9 mouse cellular contexts compared by ENCODE assay signal in genomic region chr5:90203168-90203567, GRCm38 (mm10). TPM values are rescaled to one million over a fixed set of nuclear protein-coding genes. Genes with fewer than 3 reads are reported as not detected.
A peak's percentile ranks its signal among the peaks of the same experiment; 100 is the strongest.
DNase-seq lines count a peak whose midpoint lies in the region; ATAC-seq and TF ChIP-seq lines count a peak whose summit lies in the region.
"Had no signal": no experiment of that assay in that cellular context is flagged by ENCODE, and none has a peak within 500 bp of the region (broad histone marks: within the 10 kb centered on the region; RNA-seq: fewer than 3 reads in every experiment).

No protein-coding gene starts in this region.

- peak; percentile 83 for TF ChIP-seq CTCF in forebrain, postnatal 0 days (IDR thresholded peaks at IDR 0.05; ENCODE audit: low read depth)
- peak; percentile 90 for TF ChIP-seq CTCF in liver, postnatal 0 days (IDR thresholded peaks at IDR 0.05; ENCODE audit: low read depth)

- H3K4me2 ChIP-seq in forebrain, postnatal 0 days (ENCODE audit: low read depth): no peak overlapping the region
- H3K4me2 ChIP-seq in liver, postnatal 0 days (ENCODE audit: low read depth, low read length): no peak overlapping the region
- H3K4me2 ChIP-seq: heart, embryonic 15.5 days had no signal

- H3K4me3 ChIP-seq in ES-E14 (ENCODE audit: insufficient read depth in 1 of 2, low read depth in 1 of 2, low read length in 2 of 2, poor library complexity in 1 of 2, severe bottlenecking in 1 of 2): no peak overlapping the region
- no peak overlapping the region for H3K4me3 ChIP-seq in forebrain, postnatal 0 days (ENCODE audit: low read depth, low read length)
- no peak overlapping the region for H3K4me3 ChIP-seq in liver, postnatal 0 days (ENCODE audit: low read depth, low read length)
- H3K4me3 ChIP-seq: heart, embryonic 15.5 days had no signal

- 14% methylated on average over 5 of the region's 5 CpGs for WGBS in forebrain, postnatal 0 days
- 9% methylated on average over 5 of the region's 5 CpGs for WGBS in liver, postnatal 0 days (ENCODE audit: insufficient replicate concordance)

- H3K9me3 ChIP-seq in ES-E14 (ENCODE audit: control insufficient read depth, insufficient read depth, low read depth, low read length): no peaks in the 10 kb centered on the region
- no peaks in the 10 kb centered on the region for H3K9me3 ChIP-seq in forebrain, postnatal 0 days (ENCODE audit: low read length)
- no peaks in the 10 kb centered on the region for H3K9me3 ChIP-seq in liver, postnatal 0 days (ENCODE audit: low read length)
- H3K9me3 ChIP-seq: heart, embryonic 15.5 days had no signal

- no peak overlapping the region for H3K9ac ChIP-seq in ES-E14 (ENCODE audit: insufficient read depth, low read depth, low read length, poor library complexity, severe bottlenecking)
- H3K9ac ChIP-seq in forebrain, postnatal 0 days: no peak overlapping the region
- H3K9ac ChIP-seq in liver, postnatal 0 days (replicated peaks): no peak overlapping the region
- H3K9ac ChIP-seq: heart, embryonic 15.5 days had no signal

- in situ Hi-C loops in ES-E14 (cut with MboI; ENCODE audit: low sequenced_read_pairs in 2 of 2, unreplicated experiment in 2 of 2): loop anchor here in 1 of 2 experiments (25.0 kb wide), 2 partner anchors 384 to 709 kb away; partner anchors contain the start of gene Cxcl2

- ATAC-seq in forebrain, postnatal 0 days: peak; percentile 64; the same call in 1 of the 2 replicates
- peak; percentile 35; the same call in 1 of the 2 replicates for ATAC-seq in liver, postnatal 0 days

- no peaks in the 10 kb centered on the region for H3K36me3 ChIP-seq in ES-E14 (ENCODE audit: control insufficient read depth, insufficient read depth, low read length, poor library complexity, severe bottlenecking)
- H3K36me3 ChIP-seq in forebrain, postnatal 0 days (ENCODE audit: insufficient read depth): no peaks in the 10 kb centered on the region
- H3K36me3 ChIP-seq in liver, postnatal 0 days (replicated peaks; ENCODE audit: insufficient read depth, low read length): no peaks in the 10 kb centered on the region
- H3K36me3 ChIP-seq: heart, embryonic 15.5 days had no signal

- TF ChIP-seq EP300 in liver, postnatal 0 days (IDR thresholded peaks at IDR 0.05; ENCODE audit: low read depth): no peak

- peak; percentile 41 to 45 for DNase-seq in layer of hippocampus, postnatal 10 days (ENCODE audit: low spot score in 2 of 2)
- DNase-seq in layer of hippocampus, adult 11-12 months (ENCODE audit: low spot score): no peak
- peak; percentile 40 for DNase-seq in ES-E14 (ENCODE audit: low read depth, low spot score)
- DNase-seq in brain, embryonic 18.5 days (ENCODE audit: low read depth, low spot score): peak; percentile 16
- peak; percentile 79 for DNase-seq in forebrain, postnatal 0 days
- peak; percentile 37 for DNase-seq in liver, postnatal 0 days
- peak; percentile 35 for DNase-seq in retina, postnatal 7 days (ENCODE audit: low read depth, low spot score)
- no peak for DNase-seq in left cerebral cortex, adult 11 months (ENCODE audit: low spot score)

- no peak overlapping the region for H3K27ac ChIP-seq in ES-E14 (ENCODE audit: insufficient read depth, low read depth, low read length, poor library complexity, severe bottlenecking)
- no peak overlapping the region for H3K27ac ChIP-seq in forebrain, postnatal 0 days (ENCODE audit: low read depth, low read length)
- H3K27ac ChIP-seq in liver, postnatal 0 days (ENCODE audit: low read depth): no peak overlapping the region
- H3K27ac ChIP-seq: heart, embryonic 15.5 days had no signal

- H3K27me3 ChIP-seq in forebrain, postnatal 0 days (ENCODE audit: insufficient read depth, low read length): no peaks in the 10 kb centered on the region
- H3K27me3 ChIP-seq in liver, postnatal 0 days (ENCODE audit: insufficient read depth, low read length): no peaks in the 10 kb centered on the region

- H3K4me1 ChIP-seq in ES-E14 (ENCODE audit: control insufficient read depth in 2 of 2, insufficient read depth in 2 of 2, low read length in 2 of 2, poor library complexity in 1 of 2): 0 out of 4 replicates have a peak, but pooled peaks cover 0 to 2% of the 10 kb centered on the region in 2 experiments
- H3K4me1 ChIP-seq in forebrain, postnatal 0 days (ENCODE audit: insufficient read depth): no peaks in the 10 kb centered on the region
- no peaks in the 10 kb centered on the region for H3K4me1 ChIP-seq in liver, postnatal 0 days (ENCODE audit: insufficient read depth)
- H3K4me1 ChIP-seq: heart, embryonic 15.5 days had no signal

TF ChIP-seq in ES-E14, 5 proteins besides CTCF, POLR2A, EP300 and RAD21:
- TF ChIP-seq ZC3H11A (IDR thresholded peaks at IDR 0.05; ENCODE audit: borderline replicate concordance, low read depth, low read length) (peak; percentile 56), HCFC1 (IDR thresholded peaks at IDR 0.05; ENCODE audit: borderline replicate concordance, insufficient read depth, low read length) (no peak), ZNF384 (IDR thresholded peaks at IDR 0.05; ENCODE audit: low read depth, low read length) (0 out of 2 replicates have a peak, but pooled peaks have one; percentile 37), CHD2 (IDR thresholded peaks at IDR 0.05; ENCODE audit: low read depth, low read length) (no peak)

RNA-seq across cellular contexts. Expression of gene Cox18, which starts 20.6 kb away (rescaled TPM):
- total RNA-seq in layer of hippocampus, postnatal 10 days (2021): 10 to 100 TPM; 26.8 to 29.4 TPM
- total RNA-seq in ES-E14 (2012; rRNA removed): 38.1 and 46.4 TPM in 2 replicates
- total RNA-seq in forebrain, postnatal 0 days (2014; rRNA removed): 40.4 and 49.6 TPM in 2 replicates
- polyA plus RNA-seq in forebrain, postnatal 0 days (2015; fragmentation: Nextera tagmentation; extraction: Ambion mirVana): 38.5 and 43.5 TPM in 2 replicates
- 12.1 and 13.2 TPM in 2 replicates for polyA plus RNA-seq in liver, postnatal 0 days (2015; fragmentation: Nextera tagmentation; extraction: Ambion mirVana)

Comparison
In these comparisons a context has a peak if more than half of its experiments do, and no peak if none do; other contexts are left out.
1. DNase-seq: peak in layer of hippocampus, postnatal 10 days (2 of 2), ES-E14 (single experiment), brain, embryonic 18.5 days (single experiment), forebrain, postnatal 0 days (single experiment), liver, postnatal 0 days (single experiment) and retina, postnatal 7 days (single experiment); none in layer of hippocampus, adult 11-12 months (single experiment) and left cerebral cortex, adult 11 months (single experiment).